Mouse (Mus musculus) subcutaneous adipose tissue, adult 2 months (tissue): ENCODE results near the gene Il21r. TPM values are rescaled to one million over a fixed set of nuclear protein-coding genes. Genes with fewer than 3 reads are reported as not detected.

Experiments used
- polyA plus RNA-seq: library from polyadenylated mRNA; depleted of rRNA; stranded (reverse); fragments of >200 nt; gene quantifications from 2 replicates; pipeline ENCODE4 v1.2.3, GENCODE M21; 2012; ENCODE audit warnings: low replicate concordance; rRNA removed

Gene Il21r
- 1.4 and 6.0 TPM in 2 replicates for polyA plus RNA-seq

GRCm38 (mm10) chr7:125603185-125603631 lies at the start of gene Il21r:
TSS of gene Il21r (plus strand) at chr7:125603429.

Other genes with a start within 250 kb of the Il21r start
- 4.2 and 6.5 TPM in 2 replicates for gene Kdm8, start 158.8 kb upstream of the Il21r start, polyA plus RNA-seq
- gene Nsmce1, start 111.8 kb upstream of the Il21r start, polyA plus RNA-seq, result 40.6 and 55.3 TPM in 2 replicates
- gene Il4ra, start 51.3 kb upstream of the Il21r start, polyA plus RNA-seq, result 47.7 and 117 TPM in 2 replicates
- 37.3 and 50.7 TPM in 2 replicates for gene Gtf3c1, start 104.4 kb downstream of the Il21r start, polyA plus RNA-seq
- 13.7 and 19.4 TPM in 2 replicates for gene D430042O09Rik, start 104.5 kb downstream of the Il21r start, polyA plus RNA-seq